Mouse (Mus musculus) MN1 (cell line): Measurements from ENCODE around the gene Adgrf5.

Experiments used
- DNase-seq: peaks from one replicate; pipeline ENCODE4 v3.0.0-alpha.2; 2016; ENCODE audit warnings: low spot score

The Adgrf5 gene

DNA sequence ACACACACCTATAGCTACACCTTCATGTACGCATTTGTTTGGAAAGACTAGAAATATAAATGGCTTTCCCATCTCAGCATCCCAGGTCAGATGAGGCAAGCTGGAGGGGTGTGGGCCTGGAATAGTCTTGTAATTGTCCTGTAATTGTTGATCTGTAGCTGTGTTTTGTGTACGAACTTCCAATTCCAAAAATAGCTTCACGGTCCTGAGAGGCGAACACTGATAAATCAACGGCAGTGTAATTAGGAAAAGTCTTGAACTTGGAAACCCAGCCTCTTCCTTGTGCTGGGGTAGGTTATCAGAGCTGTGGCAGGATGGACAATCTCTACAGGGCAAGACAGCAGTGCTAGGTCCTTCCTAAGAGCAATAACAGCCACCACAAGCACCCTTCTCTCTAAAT, 18.5 kb downstream of the Adgrf5 start:
- no peak for DNase-seq

- no peak for DNase-seq
Measured at GRCm38 (mm10) chr17:43386331-43386730, 26.1 kb downstream of the Adgrf5 start.

DNA sequence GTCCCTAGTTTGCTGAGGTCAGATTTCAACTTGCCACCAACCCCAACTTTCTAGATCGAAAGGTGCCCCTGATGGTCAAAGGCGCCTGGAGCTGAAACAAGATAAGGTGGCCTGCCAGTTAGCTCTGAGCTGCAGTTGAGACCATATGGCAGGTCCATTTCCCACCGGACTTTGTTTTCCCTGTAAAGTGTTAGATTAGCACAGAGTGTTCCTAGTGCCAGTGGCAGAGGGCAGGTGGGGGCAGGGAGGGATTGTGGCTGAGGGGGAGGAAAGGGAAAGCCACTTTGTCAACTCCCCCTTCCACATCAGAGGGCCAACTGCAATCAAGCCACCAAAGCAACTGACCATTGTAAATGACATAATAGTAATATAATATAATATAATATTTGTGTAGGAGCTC, 26.9 kb downstream of the Adgrf5 start:
- DNase-seq, result no peak

DNA sequence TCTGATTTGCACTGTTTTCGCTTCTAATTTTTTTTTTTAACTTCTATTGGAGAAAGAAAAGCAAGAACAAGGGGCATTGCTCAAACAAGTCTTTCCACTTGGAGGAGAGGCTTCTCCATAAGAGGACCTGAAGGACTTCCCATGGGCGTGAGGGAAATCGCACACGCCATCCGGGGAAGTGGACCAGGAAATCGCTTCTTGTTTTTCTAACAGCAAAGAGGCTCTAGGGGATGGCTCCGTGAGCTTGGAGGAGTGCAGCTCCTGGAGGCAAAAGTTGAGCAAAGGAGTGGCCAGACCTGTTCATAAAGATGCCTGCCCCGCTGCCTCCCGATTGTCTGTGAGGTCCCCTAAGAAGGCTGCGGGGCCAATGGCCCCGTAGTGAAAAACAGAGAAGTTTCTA, 29.0 kb downstream of the Adgrf5 start:
- no peak for DNase-seq

- no peak for DNase-seq
Measured at GRCm38 (mm10) chr17:43392191-43392590, 31.9 kb downstream of the Adgrf5 start.

DNA sequence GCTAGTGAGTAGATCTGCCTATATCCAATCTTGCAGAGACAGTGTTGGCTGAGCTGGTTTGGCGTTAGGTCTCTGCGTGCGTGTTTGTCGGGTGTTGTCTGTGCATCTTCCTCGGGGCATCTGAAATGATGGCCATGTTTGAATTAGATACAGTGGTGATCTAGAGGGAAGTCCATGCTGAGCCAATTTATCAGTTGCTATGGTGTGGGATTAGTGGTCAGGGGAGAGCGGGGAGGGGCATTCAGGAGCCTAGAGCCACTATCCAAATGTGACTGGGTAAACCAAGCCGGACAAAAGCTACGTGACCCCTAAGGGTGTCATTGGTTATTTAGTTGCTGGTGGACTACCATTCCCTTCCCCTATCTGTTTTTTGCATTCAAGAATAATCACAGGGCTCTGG, 33.4 kb downstream of the Adgrf5 start:
- DNase-seq, result no peak

DNA sequence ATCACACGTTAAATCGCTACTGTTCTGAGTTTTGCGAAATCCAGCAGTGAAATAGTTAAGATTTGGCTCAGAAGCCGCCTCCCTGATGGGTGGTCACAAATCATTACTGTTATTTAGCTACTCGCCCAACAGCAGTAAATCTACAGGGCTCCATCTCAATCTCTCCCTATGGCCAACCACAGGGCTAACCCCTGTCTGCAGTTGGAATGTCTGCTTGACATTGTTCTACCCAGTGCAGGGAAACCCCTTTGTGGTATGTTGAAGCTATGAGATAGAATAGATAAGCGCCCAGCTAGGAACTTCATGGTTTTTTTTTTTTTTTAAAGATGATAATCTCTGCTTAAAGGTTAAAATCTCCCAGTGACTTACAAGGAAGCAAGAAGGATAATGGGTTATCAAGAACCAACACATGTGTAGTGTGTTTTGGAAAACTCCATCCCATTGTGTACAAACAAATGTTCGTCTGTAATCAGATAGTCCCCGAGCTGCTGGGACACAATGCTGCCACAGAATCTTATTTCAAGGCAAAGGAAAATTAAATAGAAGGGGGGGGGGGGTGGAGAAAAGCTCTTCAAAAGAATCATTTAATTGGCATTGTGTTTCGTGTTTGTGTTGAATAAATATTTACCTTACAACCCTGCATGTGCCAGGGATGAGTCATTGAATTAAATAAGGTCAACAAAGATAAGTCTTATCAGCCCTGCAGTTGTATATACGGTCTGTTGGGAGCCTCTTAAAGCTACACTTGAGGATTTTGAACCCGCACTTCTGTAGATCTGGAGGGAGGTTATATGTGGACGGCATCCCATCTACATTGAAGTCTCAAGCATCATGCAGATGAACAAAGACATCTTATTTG, 35.4 kb downstream of the Adgrf5 start:
- DNase-seq, result no peak

DNA sequence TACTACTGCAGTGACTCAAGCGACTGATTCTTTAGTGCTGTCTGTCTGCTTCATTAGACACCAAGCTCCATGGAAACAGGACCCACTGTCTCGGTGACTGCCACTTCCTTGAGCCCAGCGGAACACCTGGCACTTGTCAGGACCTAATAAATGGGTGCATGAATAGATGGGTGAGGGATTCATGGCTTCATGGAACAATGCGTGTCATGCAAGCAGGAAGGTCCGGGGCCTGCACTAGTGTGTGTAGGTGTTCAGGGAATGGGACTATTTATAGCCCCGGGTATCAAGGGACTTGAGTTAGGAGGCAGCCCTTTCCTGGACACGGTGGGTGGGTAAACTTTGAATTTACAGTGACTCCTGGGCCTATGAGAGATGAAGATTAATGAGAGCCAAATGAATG, 38.4 kb downstream of the Adgrf5 start:
- DNase-seq, result no peak

DNA sequence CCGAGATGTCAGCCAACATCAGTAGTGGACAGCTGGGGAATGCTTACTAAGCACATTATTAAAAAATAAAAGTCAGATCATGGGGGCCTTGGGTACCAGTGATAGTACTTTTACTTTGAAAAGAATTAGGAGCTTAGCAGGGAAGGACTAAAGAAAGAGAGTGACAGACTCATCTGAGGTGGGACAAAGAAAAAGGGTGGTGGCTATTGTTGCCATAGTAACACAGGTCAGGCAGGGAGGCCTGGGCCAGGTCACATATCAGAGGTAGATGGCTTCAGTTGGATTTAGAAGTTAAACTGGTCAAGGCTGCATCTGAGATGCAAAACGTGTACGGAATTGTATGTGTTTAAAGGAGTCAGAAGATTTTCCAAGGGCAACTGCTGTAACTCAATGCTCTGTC, 38.9 kb downstream of the Adgrf5 start:
- no peak for DNase-seq

DNA sequence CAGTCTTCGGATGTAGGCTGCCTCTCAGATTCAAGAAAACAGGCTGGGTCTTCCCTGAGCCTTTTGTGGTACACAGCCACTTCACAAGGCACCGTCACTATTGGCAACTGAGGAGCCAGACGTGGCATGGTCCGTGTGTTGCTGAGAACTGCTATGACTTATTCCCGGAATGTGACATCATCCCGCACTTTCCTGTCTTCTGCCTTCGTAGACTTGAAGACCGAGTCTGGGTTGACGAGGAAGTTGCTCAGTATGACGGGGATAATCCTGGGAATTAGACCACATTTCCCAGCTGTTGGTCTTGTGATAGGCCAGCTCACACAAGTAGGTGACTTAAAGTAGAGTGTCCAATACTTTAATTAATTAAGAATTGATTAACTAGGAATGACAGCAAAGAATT, 40.2 kb downstream of the Adgrf5 start:
- DNase-seq, result no peak

GRCm38 (mm10) chr17:43403851-43404250, 43.6 kb downstream of the Adgrf5 start:
- DNase-seq, result no peak

GRCm38 (mm10) chr17:43404408-43404807, 44.2 kb downstream of the Adgrf5 start:
- no peak for DNase-seq

- no peak for DNase-seq
Measured at GRCm38 (mm10) chr17:43406321-43406720, 46.1 kb downstream of the Adgrf5 start.

DNA sequence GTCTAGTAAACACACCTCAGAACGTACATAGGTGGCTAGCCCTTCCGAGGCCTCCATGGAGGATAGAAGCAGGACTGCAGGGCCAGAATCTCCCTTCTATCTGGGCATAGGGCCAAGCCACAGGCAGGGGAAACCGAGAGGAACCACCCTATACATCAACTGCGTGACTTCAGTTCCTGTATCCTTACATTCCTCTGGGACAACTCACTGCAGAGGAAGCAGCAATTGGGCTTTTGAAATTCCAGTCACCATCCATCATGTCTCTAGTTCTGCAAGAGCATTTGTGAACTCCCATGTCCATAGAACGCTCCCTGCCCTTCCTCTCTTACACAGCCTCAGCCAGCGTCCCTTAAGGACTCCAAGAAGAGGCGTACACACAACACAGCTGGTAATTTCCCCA, 47.3 kb downstream of the Adgrf5 start:
- no peak for DNase-seq

DNA sequence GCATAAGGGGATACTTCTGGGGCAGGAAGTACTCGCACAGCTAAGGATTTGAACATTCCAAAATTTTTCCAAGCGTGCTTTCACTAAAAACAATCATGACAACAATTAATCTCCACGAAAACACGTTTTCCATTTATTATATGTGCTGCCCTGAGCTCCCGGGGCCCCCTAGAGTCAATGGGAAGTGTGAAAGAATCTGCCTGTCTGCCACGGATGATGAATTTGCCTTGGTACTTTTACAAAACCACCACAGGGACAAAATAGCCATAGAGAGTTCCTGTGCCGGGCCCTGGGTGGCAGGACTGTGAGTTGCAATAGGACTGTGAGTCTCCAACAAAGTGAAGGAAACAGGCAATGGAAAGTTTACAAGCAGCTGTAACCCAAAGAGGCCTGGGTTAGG, 52.9 kb downstream of the Adgrf5 start:
- no peak for DNase-seq

- DNase-seq, result no peak
Measured at GRCm38 (mm10) chr17:43419204-43419603, 59.0 kb downstream of the Adgrf5 start.

DNA sequence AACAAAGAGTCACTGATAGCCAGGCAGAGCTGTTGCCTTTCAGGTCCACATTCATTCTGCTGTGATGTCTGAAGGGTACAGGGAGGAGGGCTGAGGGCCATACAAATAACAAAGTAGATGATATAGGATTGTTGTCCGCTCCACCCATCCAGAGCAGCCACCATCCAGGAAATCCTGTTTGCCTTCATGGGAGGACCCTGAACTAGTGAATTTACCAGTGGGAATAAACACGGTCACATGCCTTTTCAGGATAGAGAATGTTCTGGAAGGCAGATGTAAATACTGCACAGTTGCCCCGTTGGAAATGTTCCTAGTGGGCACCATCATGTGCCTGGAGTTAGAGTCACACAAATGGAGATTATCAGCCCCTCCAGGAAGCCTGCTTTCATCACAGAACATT, 60.1 kb downstream of the Adgrf5 start:
- DNase-seq, result no peak

- no peak for DNase-seq
Measured at GRCm38 (mm10) chr17:43423953-43424352, 63.7 kb downstream of the Adgrf5 start.

GRCm38 (mm10) chr17:43431692-43432091, 71.4 kb downstream of the Adgrf5 start:
- DNase-seq, result no peak

GRCm38 (mm10) chr17:43434485-43434884, 74.2 kb downstream of the Adgrf5 start:
- DNase-seq, result no peak

DNA sequence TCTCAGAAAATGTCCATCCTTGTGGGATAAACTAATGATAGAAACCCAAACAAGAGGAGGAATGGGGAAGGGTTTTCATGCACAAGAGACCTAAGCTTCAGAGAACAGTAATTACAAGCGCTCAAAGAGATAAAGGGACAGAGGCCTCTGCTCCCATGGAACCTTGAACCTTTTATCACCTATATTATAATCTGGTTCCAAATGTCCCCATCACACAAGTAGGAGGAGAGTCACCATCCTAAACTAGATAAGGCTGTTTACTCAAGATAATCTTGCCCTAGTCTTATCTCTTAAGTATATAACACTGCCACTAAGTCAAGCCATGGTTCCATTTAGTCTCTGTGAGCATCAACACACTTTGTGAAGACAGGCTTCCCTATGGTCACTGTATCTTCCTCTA, 91.0 kb downstream of the Adgrf5 start:
- no peak for DNase-seq

DNA sequence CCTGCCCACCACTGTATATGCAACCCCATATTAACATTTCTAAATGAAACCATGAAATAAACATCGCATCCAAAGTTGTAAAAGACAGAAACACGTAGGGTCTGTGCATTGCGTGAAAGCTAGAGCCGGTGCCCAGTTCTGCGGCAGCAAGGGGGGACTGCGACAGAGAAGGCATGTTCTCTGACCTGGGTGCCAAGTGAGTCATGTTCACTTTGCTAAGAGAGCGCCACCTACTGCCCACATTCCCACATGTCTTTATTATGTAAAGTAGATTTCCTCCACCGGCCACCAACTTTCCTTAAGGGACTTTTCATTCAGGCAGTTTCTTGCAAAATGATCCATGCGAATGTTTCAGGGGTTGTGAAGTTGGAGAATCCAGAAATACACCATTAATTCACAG, 98.3 kb downstream of the Adgrf5 start:
- DNase-seq, result no peak

- no peak for DNase-seq
Measured at GRCm38 (mm10) chr17:43459737-43460230, 99.5 kb downstream of the Adgrf5 start.
